Mouse (Mus musculus): ENCODE measurements around the gene Tnpo2. TPM values are rescaled to one million over a fixed set of nuclear protein-coding genes. Genes with fewer than 3 reads are reported as not detected.

Tnpo2 gene
- polyA plus RNA-seq, 1 experiment from 2014 or later = 49.0 TPM

- Histone ChIP-seq H3K9ac (peak overlapping the region; percentile 99; the same call in 1 of the 2 replicates), H3K4me3 (no peak overlapping the region; the same call in 1 of the 2 replicates), H3K4me1 (replicated peaks) (peaks cover 35% of the 10 kb centered on the region), H3K9me3 (no peaks in the 10 kb centered on the region), H3K4me2 (peak overlapping the region; percentile 96), H3K36me3 (peaks cover 37% of the 10 kb centered on the region), H3K27me3 (no peaks in the 10 kb centered on the region), H3K27ac (replicated peaks) (no peak overlapping the region)
- no peak for ATAC-seq (ENCODE audit: low read depth)
- 94% methylated on average over 14 of the region's 14 CpGs for WGBS
These were observed 7.4 kb upstream of the Tnpo2 start for GRCm38 (mm10) chr8:85029271-85029670.

- Histone ChIP-seq H3K9me3 (no peaks in the 10 kb centered on the region), H3K9ac (no peak overlapping the region), H3K4me3 (no peak overlapping the region), H3K4me2 (no peak overlapping the region), H3K4me1 (replicated peaks) (peaks cover 30% of the 10 kb centered on the region), H3K27ac (replicated peaks) (no peak overlapping the region), H3K27me3 (no peaks in the 10 kb centered on the region), H3K36me3 (peaks cover 37% of the 10 kb centered on the region)
- no peak for ATAC-seq (ENCODE audit: low read depth)
- 90% methylated on average over 4 of the region's 4 CpGs for WGBS
These were observed 3.9 kb upstream of the Tnpo2 start for GRCm38 (mm10) chr8:85032622-85033311.

GRCm38 (mm10) chr8:85033867-85034266, 2.8 kb upstream of the Tnpo2 start:
- WGBS = 61% methylated on average over 1 of the region's 1 CpGs
- H3K4me2 ChIP-seq = no peak overlapping the region
- H3K27ac ChIP-seq (replicated peaks) = no peak overlapping the region
- H3K4me3 ChIP-seq = no peak overlapping the region
- H3K9me3 ChIP-seq = no peaks in the 10 kb centered on the region
- peaks cover 37% of the 10 kb centered on the region for H3K36me3 ChIP-seq
- no peak for ATAC-seq (ENCODE audit: low read depth)
- H3K9ac ChIP-seq = no peak overlapping the region
- peaks cover 28% of the 10 kb centered on the region for H3K4me1 ChIP-seq (replicated peaks)
- H3K27me3 ChIP-seq = no peaks in the 10 kb centered on the region

- H3K9ac ChIP-seq = peak overlapping the region; percentile 77
- WGBS = 4% methylated on average over 13 of the region's 13 CpGs
- no peaks in the 10 kb centered on the region for H3K9me3 ChIP-seq
- no peak overlapping the region for H3K27ac ChIP-seq (replicated peaks)
- no peaks in the 10 kb centered on the region for H3K27me3 ChIP-seq
- H3K4me1 ChIP-seq (replicated peaks) = peaks cover 29% of the 10 kb centered on the region
- no peak for ATAC-seq (ENCODE audit: low read depth)
- H3K36me3 ChIP-seq = peaks cover 32% of the 10 kb centered on the region
- peak overlapping the region; percentile 99 for H3K4me2 ChIP-seq
- H3K4me3 ChIP-seq = peak overlapping the region; percentile 76
These were observed 2.0 kb upstream of the Tnpo2 start for GRCm38 (mm10) chr8:85034764-85035163.

GRCm38 (mm10) chr8:85035165-85035727, 1.5 kb upstream of the Tnpo2 start:
- H3K4me2 ChIP-seq = peak overlapping the region; percentile 99
- peaks cover 29% of the 10 kb centered on the region for H3K4me1 ChIP-seq (replicated peaks)
- no peak overlapping the region for H3K27ac ChIP-seq (replicated peaks)
- WGBS = 7% methylated on average over 12 of the region's 12 CpGs
- no peaks in the 10 kb centered on the region for H3K27me3 ChIP-seq
- H3K36me3 ChIP-seq = peaks cover 27% of the 10 kb centered on the region
- ATAC-seq (ENCODE audit: low read depth) = no peak
- no peaks in the 10 kb centered on the region for H3K9me3 ChIP-seq
- peak overlapping the region; percentile 77 for H3K9ac ChIP-seq
- peak overlapping the region; percentile 76 for H3K4me3 ChIP-seq

GRCm38 (mm10) chr8:85035728-85036310, 896 bp upstream of the Tnpo2 start:
- H3K4me3 ChIP-seq = peak overlapping the region; percentile 76
- WGBS = under 1% methylated on average over 15 of the region's 15 CpGs
- ATAC-seq (ENCODE audit: low read depth) = peak; percentile 10; the same call in 1 of the 2 replicates
- H3K27me3 ChIP-seq = no peaks in the 10 kb centered on the region
- H3K9me3 ChIP-seq = no peaks in the 10 kb centered on the region
- peak overlapping the region; percentile 77 for H3K9ac ChIP-seq
- peaks cover 29% of the 10 kb centered on the region for H3K4me1 ChIP-seq (replicated peaks)
- H3K27ac ChIP-seq (replicated peaks) = peak overlapping the region; percentile 76
- H3K36me3 ChIP-seq = peaks cover 27% of the 10 kb centered on the region
- peak overlapping the region; percentile 99 for H3K4me2 ChIP-seq

GRCm38 (mm10) chr8:85036381-85036717, 366 bp upstream of the Tnpo2 start:
- H3K9me3 ChIP-seq = no peaks in the 10 kb centered on the region
- peak overlapping the region; percentile 99 for H3K4me2 ChIP-seq
- peaks cover 29% of the 10 kb centered on the region for H3K4me1 ChIP-seq (replicated peaks)
- no peaks in the 10 kb centered on the region for H3K27me3 ChIP-seq
- 0% methylated on average over 9 of the region's 9 CpGs for WGBS
- peak overlapping the region; percentile 77 for H3K9ac ChIP-seq
- peak overlapping the region; percentile 76 for H3K27ac ChIP-seq (replicated peaks)
- H3K36me3 ChIP-seq = peaks cover 28% of the 10 kb centered on the region
- H3K4me3 ChIP-seq = peak overlapping the region; percentile 76
- ATAC-seq (ENCODE audit: low read depth) = peak; percentile 57

- 0% methylated on average over 14 of the region's 14 CpGs for WGBS
- H3K4me3 ChIP-seq = peak overlapping the region; percentile 76
- H3K9ac ChIP-seq = peak overlapping the region; percentile 93
- peak; percentile 71 for ATAC-seq (ENCODE audit: low read depth)
- no peaks in the 10 kb centered on the region for H3K27me3 ChIP-seq
- peak overlapping the region; percentile 99 for H3K27ac ChIP-seq (replicated peaks)
- H3K4me2 ChIP-seq = peak overlapping the region; percentile 99
- no peaks in the 10 kb centered on the region for H3K9me3 ChIP-seq
- peaks cover 29% of the 10 kb centered on the region for H3K4me1 ChIP-seq (replicated peaks)
- H3K36me3 ChIP-seq = peaks cover 28% of the 10 kb centered on the region
These were observed 608 bp downstream of the Tnpo2 start for GRCm38 (mm10) chr8:85037366-85037680.

GRCm38 (mm10) chr8:85037681-85038531, 1.2 kb downstream of the Tnpo2 start:
- Histone ChIP-seq H3K27me3 (no peaks in the 10 kb centered on the region), H3K4me3 (peak overlapping the region; percentile 76), H3K36me3 (peaks cover 24% of the 10 kb centered on the region), H3K4me1 (replicated peaks) (peaks cover 29% of the 10 kb centered on the region), H3K4me2 (peak overlapping the region; percentile 99), H3K27ac (replicated peaks) (peak overlapping the region; percentile 99), H3K9ac (peak overlapping the region; percentile 93), H3K9me3 (no peaks in the 10 kb centered on the region)
- peak; percentile 6; the same call in 1 of the 2 replicates for ATAC-seq (ENCODE audit: low read depth)
- WGBS = under 1% methylated on average over 56 of the region's 57 CpGs

GRCm38 (mm10) chr8:85043619-85044018, 6.9 kb downstream of the Tnpo2 start:
- Histone ChIP-seq H3K9ac (no peak overlapping the region), H3K36me3 (peaks cover 79% of the 10 kb centered on the region), H3K27me3 (no peaks in the 10 kb centered on the region), H3K4me3 (no peak overlapping the region), H3K4me2 (no peak overlapping the region), H3K9me3 (no peaks in the 10 kb centered on the region), H3K4me1 (replicated peaks) (peaks cover 8% of the 10 kb centered on the region), H3K27ac (replicated peaks) (no peak overlapping the region)
- 89% methylated on average over 6 of the region's 6 CpGs for WGBS
- no peak for ATAC-seq (ENCODE audit: low read depth)

- H3K4me1 ChIP-seq (replicated peaks) = peaks cover 21% of the 10 kb centered on the region
- H3K27ac ChIP-seq (replicated peaks) = no peak overlapping the region
- peaks cover 51% of the 10 kb centered on the region for H3K36me3 ChIP-seq
- no peaks in the 10 kb centered on the region for H3K27me3 ChIP-seq
- 83% methylated on average over 7 of the region's 7 CpGs for WGBS
- no peaks in the 10 kb centered on the region for H3K9me3 ChIP-seq
- no peak for ATAC-seq (ENCODE audit: low read depth)
- H3K4me3 ChIP-seq = no peak overlapping the region
- H3K4me2 ChIP-seq = no peak overlapping the region
- no peak overlapping the region for H3K9ac ChIP-seq
These were observed 20.7 kb downstream of the Tnpo2 start for GRCm38 (mm10) chr8:85057367-85057766.

Measured in neural tube, embryonic 13.5 days (tissue).